ENCODE assay signal across 8 mouse cellular contexts in the genomic region with DNA sequence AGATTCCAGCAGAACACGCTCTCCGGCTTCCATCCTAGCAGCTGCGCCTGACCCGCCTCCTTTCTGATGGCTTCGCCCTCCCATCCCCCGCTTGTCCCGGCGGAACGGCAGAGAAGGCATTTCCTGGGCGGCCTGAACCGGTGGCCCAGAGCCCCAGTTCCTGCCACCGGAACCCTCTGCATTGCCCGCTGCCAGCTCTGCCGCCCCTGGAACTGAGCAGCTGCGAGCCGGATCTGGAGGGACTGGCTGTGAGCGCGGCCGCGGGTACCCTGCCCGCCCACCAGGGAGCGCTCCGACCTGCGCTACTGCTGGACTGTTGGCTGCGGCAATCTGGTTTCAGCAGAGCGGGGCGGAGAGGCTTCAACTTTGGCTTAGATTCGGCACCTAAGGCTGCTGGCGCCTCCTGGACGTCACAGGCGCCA. TPM values are rescaled to one million over a fixed set of nuclear protein-coding genes. Genes with fewer than 3 reads are reported as not detected.
DNase-seq lines count a peak whose midpoint lies in the region; ATAC-seq and TF ChIP-seq lines count a peak whose summit lies in the region.

No protein-coding gene starts in this region.

- no peak overlapping the region for H3ac ChIP-seq in myocyte (ENCODE audit: control insufficient read depth, insufficient read length)

- ATAC-seq in cerebellum, adult (ENCODE audit: insufficient number of reproducible peaks, low FRiP score, low TSS enrichment), result no peak
- ATAC-seq in embryonic facial prominence, embryonic 14.5 days (ENCODE audit: low read depth), result no peak
- ATAC-seq in heart, embryonic 11.5 days (replicated peaks; ENCODE audit: insufficient number of reproducible peaks, low FRiP score, low TSS enrichment), result no peak
- 0 out of 2 replicates have a peak, but pooled peaks have one; percentile 5 for ATAC-seq in kidney, embryonic 14.5 days (ENCODE audit: low FRiP score, low TSS enrichment)
- ATAC-seq in liver, embryonic 12.5 days, result no peak; the same call in 1 of the 2 replicates

- DNase-seq in cerebellum, adult 11 months, result peak; percentile 14
- peak; percentile 82 for DNase-seq in embryonic facial prominence, embryonic 14.5 days (ENCODE audit: low spot score)
- peak; percentile 75 to 89 for DNase-seq in spleen, postnatal 4 days (ENCODE audit: low spot score in 2 of 2)

- peak overlapping the region; percentile 41 for H3K4me3 ChIP-seq in embryonic facial prominence, embryonic 14.5 days (ENCODE audit: low read depth, low read length)
- H3K4me3 ChIP-seq in heart, embryonic 11.5 days (ENCODE audit: low read depth, low read length), result peak overlapping the region; percentile 43
- H3K4me3 ChIP-seq in kidney, embryonic 14.5 days (ENCODE audit: low read length), result peak overlapping the region; percentile 37
- H3K4me3 ChIP-seq in liver, embryonic 12.5 days, result peak overlapping the region; percentile 39
- no peak overlapping the region for H3K4me3 ChIP-seq in myocyte

- H3K27ac ChIP-seq in embryonic facial prominence, embryonic 14.5 days (replicated peaks; ENCODE audit: low read depth, low read length), result no peak overlapping the region
- no peak overlapping the region for H3K27ac ChIP-seq in heart, embryonic 11.5 days (ENCODE audit: low read depth, low read length)
- H3K27ac ChIP-seq in kidney, embryonic 14.5 days (ENCODE audit: low read depth, low read length), result no peak overlapping the region
- no peak overlapping the region for H3K27ac ChIP-seq in liver, embryonic 12.5 days

- no peak for TF ChIP-seq POLR2A in myocyte (IDR thresholded peaks at IDR 0.05; ENCODE audit: insufficient read length, low read depth)

- 0% methylated on average over 24 of the region's 31 CpGs for WGBS in embryonic facial prominence, embryonic 14.5 days
- WGBS in heart, embryonic 11.5 days (ENCODE audit: insufficient replicate concordance), result 1% methylated on average over 31 of the region's 31 CpGs
- WGBS in kidney, embryonic 14.5 days, result under 1% methylated on average over 29 of the region's 31 CpGs
- 2% methylated on average over 31 of the region's 31 CpGs for WGBS in liver, embryonic 12.5 days (ENCODE audit: insufficient replicate concordance)

- peaks cover 10% of the 10 kb centered on the region; the same call in 1 of the 2 replicates for H3K4me1 ChIP-seq in embryonic facial prominence, embryonic 14.5 days (ENCODE audit: control insufficient read depth, insufficient read depth, low read length)
- peaks cover 8% of the 10 kb centered on the region for H3K4me1 ChIP-seq in heart, embryonic 11.5 days (ENCODE audit: control insufficient read depth, insufficient read depth, low read length)
- peaks cover 21% of the 10 kb centered on the region for H3K4me1 ChIP-seq in kidney, embryonic 14.5 days (ENCODE audit: control insufficient read depth, insufficient read depth, low read length)
- H3K4me1 ChIP-seq in liver, embryonic 12.5 days, result peaks cover 20% of the 10 kb centered on the region

- peak overlapping the region; percentile 53 for H3K9ac ChIP-seq in embryonic facial prominence, embryonic 14.5 days (ENCODE audit: low read depth, low read length)
- H3K9ac ChIP-seq in heart, embryonic 11.5 days (ENCODE audit: low read depth, low read length), result peak overlapping the region; percentile 24; the same call in 1 of the 2 replicates
- peak overlapping the region; percentile 28; the same call in 1 of the 2 replicates for H3K9ac ChIP-seq in kidney, embryonic 14.5 days (ENCODE audit: low read depth, low read length)
- no peak overlapping the region for H3K9ac ChIP-seq in liver, embryonic 12.5 days

- peak overlapping the region; percentile 92 for H3K4me2 ChIP-seq in embryonic facial prominence, embryonic 14.5 days (ENCODE audit: low read depth, low read length)
- H3K4me2 ChIP-seq in heart, embryonic 11.5 days, result peak overlapping the region; percentile 92
- peak overlapping the region; percentile 84 for H3K4me2 ChIP-seq in kidney, embryonic 14.5 days (replicated peaks; ENCODE audit: low read depth, low read length)
- peak overlapping the region; percentile 58 for H3K4me2 ChIP-seq in liver, embryonic 12.5 days
- no peak overlapping the region for H3K4me2 ChIP-seq in myocyte (ENCODE audit: low read depth)

- peaks cover 51% of the 10 kb centered on the region for H3K27me3 ChIP-seq in embryonic facial prominence, embryonic 14.5 days (replicated peaks; ENCODE audit: control insufficient read depth, insufficient read depth, low read length)
- peaks cover 43% of the 10 kb centered on the region for H3K27me3 ChIP-seq in heart, embryonic 11.5 days (ENCODE audit: control insufficient read depth, insufficient read depth, low read length)
- peaks cover 47% of the 10 kb centered on the region for H3K27me3 ChIP-seq in kidney, embryonic 14.5 days (ENCODE audit: control insufficient read depth, insufficient read depth, low read length)
- H3K27me3 ChIP-seq in liver, embryonic 12.5 days (replicated peaks), result peaks cover 70% of the 10 kb centered on the region
- no peaks in the 10 kb centered on the region for H3K27me3 ChIP-seq in myocyte (ENCODE audit: control insufficient read depth, insufficient read depth, insufficient read length)

- H3K79me2 ChIP-seq in myocyte (ENCODE audit: control insufficient read depth, insufficient read depth), result no peaks in the 10 kb centered on the region

- H3K36me3 ChIP-seq in embryonic facial prominence, embryonic 14.5 days (ENCODE audit: control insufficient read depth, insufficient read depth, low read length), result no peaks in the 10 kb centered on the region
- no peaks in the 10 kb centered on the region for H3K36me3 ChIP-seq in heart, embryonic 11.5 days (ENCODE audit: control insufficient read depth, insufficient read depth, low read length)
- no peaks in the 10 kb centered on the region for H3K36me3 ChIP-seq in kidney, embryonic 14.5 days (ENCODE audit: control insufficient read depth, insufficient read depth, low read length)
- H3K36me3 ChIP-seq in liver, embryonic 12.5 days, result no peaks in the 10 kb centered on the region
- no peaks in the 10 kb centered on the region for H3K36me3 ChIP-seq in myocyte (ENCODE audit: control insufficient read depth, insufficient read depth)

- H3K9me3 ChIP-seq in embryonic facial prominence, embryonic 14.5 days (ENCODE audit: control insufficient read depth, low read length), result no peaks in the 10 kb centered on the region
- no peaks in the 10 kb centered on the region for H3K9me3 ChIP-seq in heart, embryonic 11.5 days (replicated peaks; ENCODE audit: control insufficient read depth, low read length)
- no peaks in the 10 kb centered on the region for H3K9me3 ChIP-seq in kidney, embryonic 14.5 days (ENCODE audit: control insufficient read depth, low read length)
- no peaks in the 10 kb centered on the region for H3K9me3 ChIP-seq in liver, embryonic 12.5 days (replicated peaks)

TF ChIP-seq in myocyte, 11 proteins besides CTCF, POLR2A, EP300 and RAD21:
- no peak for TF ChIP-seq CEBPB (IDR thresholded peaks at IDR 0.05; ENCODE audit: insufficient read depth, poor library complexity, severe bottlenecking)
- TF ChIP-seq E2F4 (IDR thresholded peaks at IDR 0.05; ENCODE audit: insufficient read depth), result no peak
- no peak for TF ChIP-seq TCF12 (IDR thresholded peaks at IDR 0.05; ENCODE audit: insufficient read depth, poor library complexity, severe bottlenecking)
- no peak for TF ChIP-seq REST (IDR thresholded peaks at IDR 0.05; ENCODE audit: insufficient read depth, insufficient read length)
- peak in 2 of 3 experiments; percentile 30 to 41 for TF ChIP-seq MYOD1 (IDR thresholded peaks at IDR 0.05; ENCODE audit: control insufficient read depth in 1 of 3, insufficient read length in 2 of 3, low read depth in 2 of 3)
- no peak for TF ChIP-seq MAX (IDR thresholded peaks at IDR 0.05; ENCODE audit: low read depth)
- TF ChIP-seq USF1 (IDR thresholded peaks at IDR 0.05; ENCODE audit: low read depth), result no peak
- peak in 2 of 3 experiments; percentile 10 to 58 for TF ChIP-seq MYOG (IDR thresholded peaks at IDR 0.05; ENCODE audit: control insufficient read depth in 1 of 3, insufficient read depth in 1 of 3, insufficient read length in 2 of 3, low read depth in 2 of 3)

RNA-seq across cellular contexts. Expression of gene Hs3st3b1, which starts 3.1 kb away (rescaled TPM):
- 10.9 and 12.1 TPM in 2 replicates for polyA plus RNA-seq in embryonic facial prominence, embryonic 14.5 days (2014; fragmentation: Nextera tagmentation; extraction: Ambion mirVana)
- 4.2 and 5.3 TPM in 2 replicates for polyA plus RNA-seq in heart, embryonic 11.5 days (2014; fragmentation: Nextera tagmentation; extraction: Ambion mirVana)
- polyA plus RNA-seq in kidney, embryonic 14.5 days (2014; fragmentation: Nextera tagmentation; extraction: Ambion mirVana), result 17.9 and 34.0 TPM in 2 replicates
- polyA plus RNA-seq in liver, embryonic 12.5 days (2016; fragmentation: Nextera tagmentation; extraction: Ambion mirVana), result 23.7 and 25.0 TPM in 2 replicates
- 0.84 TPM for polyA plus RNA-seq in myocyte (2012; fragmentation: generic; extraction: Trizol)

Comparison
In these comparisons a context has a peak if more than half of its experiments do, and no peak if none do; other contexts are left out.
1. DNase-seq: peak in every context shown above with its lines; median percentile 82 in embryonic facial prominence, embryonic 14.5 days; 82 in spleen, postnatal 4 days; 14 in cerebellum, adult 11 months.